Mouse (Mus musculus): ENCODE data around the gene Dmbt1. TPM values are rescaled to one million over a fixed set of nuclear protein-coding genes. Genes with fewer than 3 reads are reported as not detected.
"Not testable (repeated sequence)": the region's sequence is repeated elsewhere in the genome, so short reads cannot be mapped to it uniquely, and the experiment has no call there.

Gene Dmbt1
- total RNA-seq (2022), result under 1 TPM in 1 of 4 experiments, not detected in 3; 0.06 TPM

GRCm38 (mm10) chr7:131031755-131032154, at the start of gene Dmbt1:
Dmbt1 (plus strand) TSS chr7:131032053.
- no peak for DNase-seq (ENCODE audit: low spot score in 2 of 2)

- DNase-seq (ENCODE audit: low spot score in 2 of 2), result no peak
Observed at GRCm38 (mm10) chr7:130982371-130982770, 49.5 kb upstream of the Dmbt1 start.

GRCm38 (mm10) chr7:130982881-130983280, 49.0 kb upstream of the Dmbt1 start:
- DNase-seq (ENCODE audit: low spot score in 2 of 2), result no peak

- DNase-seq (ENCODE audit: low spot score in 2 of 2), result no peak
Observed at GRCm38 (mm10) chr7:130984294-130984693, 47.6 kb upstream of the Dmbt1 start.

GRCm38 (mm10) chr7:130985193-130985592, 46.7 kb upstream of the Dmbt1 start:
- no peak for DNase-seq (ENCODE audit: low spot score in 2 of 2)

DNA sequence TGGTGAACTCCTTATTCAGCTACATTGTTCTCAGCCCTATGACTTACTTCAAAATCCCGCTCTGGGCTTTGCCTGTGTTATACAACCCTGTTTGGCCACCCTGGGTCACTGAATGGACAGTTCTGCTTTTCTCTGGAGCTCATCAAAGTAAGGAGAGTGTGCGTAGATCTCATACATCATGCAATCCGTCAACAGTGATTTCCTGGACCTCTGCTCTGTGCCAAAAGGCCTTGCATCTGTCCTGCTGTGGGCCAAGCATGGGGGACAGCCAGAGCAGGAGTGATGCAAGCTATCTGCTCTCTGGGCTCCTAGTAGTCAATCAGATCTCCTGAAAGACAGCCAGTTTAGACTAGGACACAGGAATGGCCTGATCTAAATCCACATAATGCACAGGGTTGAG, 46.1 kb upstream of the Dmbt1 start:
- no peak for DNase-seq (ENCODE audit: low spot score in 2 of 2)

DNA sequence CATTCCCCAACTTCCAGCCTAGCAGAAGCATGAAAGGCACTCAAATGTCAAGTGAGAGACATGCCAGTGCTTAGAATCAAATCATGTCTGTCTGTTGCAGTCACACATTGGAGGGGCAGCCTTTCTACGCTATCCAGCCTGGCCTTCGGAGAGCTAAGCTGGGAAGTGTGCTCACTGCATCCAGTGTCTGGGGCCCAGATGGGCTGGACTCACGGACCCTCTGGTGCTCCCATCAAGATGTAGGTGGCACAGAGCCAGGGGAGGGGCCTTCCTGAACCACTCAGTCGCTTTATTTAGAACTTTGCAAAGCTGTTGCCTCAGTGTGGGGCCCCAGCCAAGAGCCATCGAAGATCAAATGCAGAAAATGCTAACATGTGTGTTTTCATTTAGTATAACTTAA, 43.7 kb upstream of the Dmbt1 start:
- no peak for DNase-seq (ENCODE audit: low spot score in 2 of 2)

- no peak for DNase-seq (ENCODE audit: low spot score in 2 of 2)
Observed at GRCm38 (mm10) chr7:130989371-130989770, 42.5 kb upstream of the Dmbt1 start.

DNA sequence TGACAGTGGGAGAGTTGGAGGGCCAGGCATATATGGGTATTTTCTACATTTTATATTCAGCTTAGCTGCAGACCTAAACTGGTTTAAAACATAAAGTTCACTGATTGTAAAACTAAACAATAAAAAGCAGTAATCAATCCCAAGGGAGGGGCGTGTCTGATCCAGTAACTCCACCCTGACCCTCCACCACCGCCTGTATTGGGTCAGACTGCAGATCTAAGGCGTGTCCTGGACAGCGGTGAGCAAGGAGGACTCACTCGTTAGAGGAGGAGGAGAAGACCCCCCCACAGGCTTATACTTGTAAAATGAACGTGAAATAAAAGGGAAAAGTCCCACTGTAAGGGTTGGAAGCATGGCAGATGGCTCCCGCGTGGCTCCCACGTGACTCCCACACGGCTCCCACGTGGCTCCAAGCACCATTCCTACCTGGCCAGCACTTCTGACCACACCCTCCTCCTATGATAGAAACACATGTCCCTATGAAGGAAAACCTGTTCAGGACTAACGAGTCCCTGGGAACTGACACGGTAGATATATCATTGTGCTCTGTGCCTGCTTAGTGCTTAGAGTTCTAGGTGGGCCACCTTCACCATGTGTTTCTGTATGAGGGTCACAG, 40.6 kb upstream of the Dmbt1 start:
- DNase-seq (ENCODE audit: low spot score in 2 of 2), result no peak

DNA sequence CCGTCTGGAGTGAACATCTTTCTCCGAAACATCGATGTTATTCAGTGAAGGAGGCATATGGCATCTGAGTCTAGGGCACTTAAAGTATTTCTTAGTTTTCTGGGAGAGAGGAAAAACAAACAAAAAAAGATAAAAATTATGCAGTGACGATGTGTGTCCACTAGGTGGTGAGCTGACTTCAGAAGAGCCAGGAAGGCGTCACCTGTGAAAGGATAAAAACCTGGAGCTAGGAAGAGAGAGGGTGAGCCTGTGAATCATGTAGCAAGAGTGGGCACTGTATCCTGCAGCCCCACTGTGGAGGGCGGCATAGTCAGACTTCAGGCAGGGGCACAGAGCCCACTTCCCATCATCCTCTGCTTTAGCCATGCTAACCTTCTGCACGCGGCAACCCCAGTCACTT, 37.9 kb upstream of the Dmbt1 start:
- no peak for DNase-seq (ENCODE audit: low spot score in 2 of 2)

GRCm38 (mm10) chr7:131001976-131002726, 29.7 kb upstream of the Dmbt1 start:
- no peak for DNase-seq (ENCODE audit: low spot score in 2 of 2)

GRCm38 (mm10) chr7:131004071-131004470, 27.8 kb upstream of the Dmbt1 start:
- no peak for DNase-seq (ENCODE audit: low spot score in 2 of 2)

GRCm38 (mm10) chr7:131007221-131007620, 24.6 kb upstream of the Dmbt1 start:
- DNase-seq (ENCODE audit: low spot score in 2 of 2), result no peak

GRCm38 (mm10) chr7:131009178-131009577, 22.7 kb upstream of the Dmbt1 start:
- DNase-seq (ENCODE audit: low spot score in 2 of 2), result no peak

GRCm38 (mm10) chr7:131011901-131012300, 20.0 kb upstream of the Dmbt1 start:
- no peak for DNase-seq (ENCODE audit: low spot score in 2 of 2)

GRCm38 (mm10) chr7:131019181-131019580, 12.7 kb upstream of the Dmbt1 start:
- no peak for DNase-seq (ENCODE audit: low spot score in 2 of 2)

DNA sequence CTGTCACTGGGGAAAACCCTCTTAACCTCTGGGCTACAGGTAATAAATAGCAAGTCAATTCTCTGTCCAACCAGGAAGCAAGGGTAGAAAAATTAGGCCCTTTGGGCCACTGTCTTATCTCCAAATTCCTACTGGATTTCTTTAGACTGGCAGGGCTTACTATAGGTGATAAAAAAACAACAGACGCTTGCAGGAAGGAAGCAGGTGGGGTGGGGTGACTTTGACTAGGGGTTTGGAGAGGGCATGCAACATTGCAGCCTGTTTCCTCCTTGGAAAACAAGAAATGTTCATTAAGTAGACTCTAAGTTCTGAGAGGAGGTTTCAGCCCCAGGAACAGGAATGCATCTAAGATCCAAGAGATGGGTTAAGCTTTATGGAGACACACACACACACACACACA, 7.0 kb upstream of the Dmbt1 start:
- DNase-seq (ENCODE audit: low spot score in 2 of 2), result no peak

GRCm38 (mm10) chr7:131027557-131027956, 4.3 kb upstream of the Dmbt1 start:
- no peak for DNase-seq (ENCODE audit: low spot score in 2 of 2)

- no peak for DNase-seq (ENCODE audit: low spot score in 2 of 2)
Observed at GRCm38 (mm10) chr7:131036396-131036795, 4.5 kb downstream of the Dmbt1 start.

GRCm38 (mm10) chr7:131037083-131037482, 5.2 kb downstream of the Dmbt1 start:
- no peak for DNase-seq (ENCODE audit: low spot score in 2 of 2)

GRCm38 (mm10) chr7:131040760-131041159, 8.9 kb downstream of the Dmbt1 start:
- not testable (repeated sequence) for DNase-seq (ENCODE audit: low spot score in 2 of 2)

DNA sequence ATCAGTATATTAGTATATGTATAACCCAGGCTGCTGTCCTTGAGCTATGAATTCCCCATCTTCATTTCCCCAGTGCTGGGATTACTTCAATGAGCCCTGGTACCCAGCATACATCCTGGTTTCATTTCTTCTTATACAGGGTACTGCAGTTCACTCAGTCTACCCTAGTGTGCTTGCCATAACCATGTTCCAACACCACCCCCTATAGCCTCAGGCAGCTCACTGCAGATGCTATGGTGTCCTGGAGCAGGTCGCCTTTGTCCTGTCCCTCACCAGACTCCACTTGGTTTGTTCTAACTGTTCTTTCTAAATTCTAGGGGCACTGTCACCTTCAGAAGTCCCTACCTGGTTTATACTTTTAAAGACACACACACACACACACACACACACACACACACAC, 10.8 kb downstream of the Dmbt1 start:
- no peak for DNase-seq (ENCODE audit: low spot score in 2 of 2)

- DNase-seq (ENCODE audit: low spot score in 2 of 2), result not testable (repeated sequence)
Observed at GRCm38 (mm10) chr7:131045258-131045835, 13.5 kb downstream of the Dmbt1 start.

Measured in left cerebral cortex, adult 8-10 months (tissue).